Comparison of ENCODE assay signal across 7 mouse cellular contexts in the genomic region with DNA sequence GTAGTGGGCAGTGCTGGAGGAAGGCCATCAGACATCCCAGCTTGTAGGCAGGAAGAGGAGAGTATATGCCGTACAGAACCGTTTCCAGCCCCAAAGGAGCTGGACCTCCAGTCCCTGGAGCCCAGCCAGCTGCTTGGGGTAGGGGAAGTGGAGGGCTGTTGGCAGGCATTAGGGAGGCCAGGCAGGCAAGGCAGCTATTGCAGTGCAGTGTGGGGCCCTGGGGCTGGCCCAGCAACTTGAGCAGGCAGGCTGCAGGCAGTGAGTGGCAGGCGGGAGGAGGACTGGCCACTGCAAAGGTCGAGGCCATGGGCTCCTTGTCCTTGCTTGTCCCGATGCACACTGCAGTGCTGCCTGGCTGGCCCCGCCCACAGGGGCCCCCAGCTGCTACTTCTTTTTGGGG. TPM values are rescaled to one million over a fixed set of nuclear protein-coding genes. Genes with fewer than 3 reads are reported as not detected.
DNase-seq lines count a peak whose midpoint lies in the region; ATAC-seq and TF ChIP-seq lines count a peak whose summit lies in the region.

No protein-coding gene starts in this region.

- H3K4me3 ChIP-seq in liver, postnatal 0 days (ENCODE audit: low read depth, low read length): no peak overlapping the region
- no peak overlapping the region for H3K4me3 ChIP-seq in liver, embryonic 12.5 days
- no peak overlapping the region for H3K4me3 ChIP-seq in forebrain, postnatal 0 days (ENCODE audit: low read depth, low read length)

- peak; percentile 7; the same call in 1 of the 2 replicates for ATAC-seq in liver, postnatal 0 days
- ATAC-seq in liver, embryonic 12.5 days: no peak
- ATAC-seq in forebrain, postnatal 0 days: peak; percentile 89

- H3K36me3 ChIP-seq in liver, postnatal 0 days (replicated peaks; ENCODE audit: insufficient read depth, low read length): peaks cover 8% of the 10 kb centered on the region
- H3K36me3 ChIP-seq in liver, embryonic 12.5 days: peaks cover 7% of the 10 kb centered on the region
- no peaks in the 10 kb centered on the region for H3K36me3 ChIP-seq in forebrain, postnatal 0 days (ENCODE audit: insufficient read depth)

- H3K9ac ChIP-seq in liver, postnatal 0 days (replicated peaks): no peak overlapping the region; the same call in 1 of the 2 replicates
- no peak overlapping the region for H3K9ac ChIP-seq in liver, embryonic 12.5 days
- H3K9ac ChIP-seq in forebrain, postnatal 0 days: no peak overlapping the region

- DNase-seq in liver, postnatal 0 days: no peak
- DNase-seq in brain, adult 2 months (ENCODE audit: low read depth, low spot score): peak; percentile 52
- peak; percentile 44 for DNase-seq in forebrain, postnatal 0 days
- DNase-seq in kidney, postnatal 10 days: peak; percentile 76
- peak; percentile 64 for DNase-seq in right cerebral cortex, postnatal 4 days
- DNase-seq in yolk sac, embryonic 10.5 days (ENCODE audit: low spot score): no peak

- H3K27ac ChIP-seq in liver, postnatal 0 days (ENCODE audit: low read depth): no peak overlapping the region
- no peak overlapping the region for H3K27ac ChIP-seq in liver, embryonic 12.5 days
- H3K27ac ChIP-seq in forebrain, postnatal 0 days (ENCODE audit: low read depth, low read length): no peak overlapping the region

- TF ChIP-seq CTCF in liver, postnatal 0 days (IDR thresholded peaks at IDR 0.05; ENCODE audit: low read depth): no peak
- TF ChIP-seq CTCF in forebrain, postnatal 0 days (IDR thresholded peaks at IDR 0.05; ENCODE audit: low read depth): no peak

- WGBS in liver, postnatal 0 days (ENCODE audit: insufficient replicate concordance): 20% methylated on average over 6 of the region's 6 CpGs
- WGBS in liver, embryonic 12.5 days (ENCODE audit: insufficient replicate concordance): 33% methylated on average over 6 of the region's 6 CpGs
- 23% methylated on average over 6 of the region's 6 CpGs for WGBS in forebrain, postnatal 0 days

- H3K27me3 ChIP-seq in liver, postnatal 0 days (ENCODE audit: insufficient read depth, low read length): no peaks in the 10 kb centered on the region
- H3K27me3 ChIP-seq in liver, embryonic 12.5 days (replicated peaks): peaks cover 39% of the 10 kb centered on the region
- no peaks in the 10 kb centered on the region for H3K27me3 ChIP-seq in forebrain, postnatal 0 days (ENCODE audit: insufficient read depth, low read length)

- no peaks in the 10 kb centered on the region for H3K9me3 ChIP-seq in liver, postnatal 0 days (ENCODE audit: low read length)
- no peaks in the 10 kb centered on the region for H3K9me3 ChIP-seq in liver, embryonic 12.5 days (replicated peaks)
- H3K9me3 ChIP-seq in forebrain, postnatal 0 days (ENCODE audit: low read length): no peaks in the 10 kb centered on the region

- no peak for TF ChIP-seq EP300 in liver, postnatal 0 days (IDR thresholded peaks at IDR 0.05; ENCODE audit: low read depth)

- H3K4me2 ChIP-seq in liver, postnatal 0 days (ENCODE audit: low read depth, low read length): no peak overlapping the region
- H3K4me2 ChIP-seq in liver, embryonic 12.5 days: no peak overlapping the region
- H3K4me2 ChIP-seq in forebrain, postnatal 0 days (ENCODE audit: low read depth): no peak overlapping the region

- H3K4me1 ChIP-seq in liver, postnatal 0 days (ENCODE audit: insufficient read depth): peaks cover 25% of the 10 kb centered on the region
- peaks cover 16% of the 10 kb centered on the region; the same call in 1 of the 2 replicates for H3K4me1 ChIP-seq in liver, embryonic 12.5 days
- H3K4me1 ChIP-seq in forebrain, postnatal 0 days (ENCODE audit: insufficient read depth): no peaks in the 10 kb centered on the region

RNA-seq across cellular contexts. Expression of a gene that starts 52.1 kb away (rescaled TPM):
- 3.3 and 3.7 TPM in 2 replicates for polyA plus RNA-seq in liver, postnatal 0 days (2015; fragmentation: Nextera tagmentation; extraction: Ambion mirVana)
- polyA plus RNA-seq in liver, embryonic 12.5 days (2016; fragmentation: Nextera tagmentation; extraction: Ambion mirVana): 3.2 and 3.3 TPM in 2 replicates
- total RNA-seq in forebrain, postnatal 0 days (2014; rRNA removed): 4.1 and 6.2 TPM in 2 replicates
- 0.53 and 1.1 TPM in 2 replicates for polyA plus RNA-seq in forebrain, postnatal 0 days (2015; fragmentation: Nextera tagmentation; extraction: Ambion mirVana)

Comparison
In these comparisons a context has a peak if more than half of its experiments do, and no peak if none do; other contexts are left out.
1. DNase-seq: peak in brain, adult 2 months (single experiment), forebrain, postnatal 0 days (single experiment), kidney, postnatal 10 days (single experiment) and right cerebral cortex, postnatal 4 days (single experiment); none in liver, postnatal 0 days (single experiment) and yolk sac, embryonic 10.5 days (single experiment).